Mouse (Mus musculus) myocyte (in vitro differentiated cells): ENCODE measurements around the gene Olfr464.

Source experiments
- MYOD1 ChIP-seq, 3 experiments: IDR thresholded peaks; one replicate each; pipeline ENCODE4 v1.6.1; 2011; ENCODE audit warnings: control low read depth in 2 of 3, low read depth in 2 of 3, mild to moderate bottlenecking in 2 of 3, moderate library complexity in 1 of 3; ENCODE audit not compliant: insufficient read length in 2 of 3, control insufficient read depth in 1 of 3
- POLR2A ChIP-seq: IDR thresholded peaks from one replicate; pipeline ENCODE4 v1.6.1; 2011; ENCODE audit warnings: low read depth, mild to moderate bottlenecking, control low read depth, moderate library complexity; ENCODE audit not compliant: insufficient read length
- POLR2AphosphoS2 ChIP-seq: IDR thresholded peaks from one replicate; pipeline ENCODE4 v1.6.1; 2011; ENCODE audit warnings: low read depth, control low read depth; ENCODE audit not compliant: insufficient read length
- USF1 ChIP-seq: IDR thresholded peaks from one replicate; pipeline ENCODE4 v1.6.1; 2011; ENCODE audit warnings: low read depth, mild to moderate bottlenecking, control low read depth, moderate library complexity

- no peak for TF ChIP-seq POLR2A
- no peak for TF ChIP-seq POLR2AphosphoS2
- no peak for TF ChIP-seq MYOD1 (IDR thresholded peaks at IDR 0.05; ENCODE audit: control insufficient read depth in 1 of 3, insufficient read length in 2 of 3, low read depth in 2 of 3)
- TF ChIP-seq USF1: no peak
Measured at GRCm38 (mm10) chr11:87897287-87897686, 23.5 kb downstream of the Olfr464 start, which contains the start of gene Olfr463.
